Mouse (Mus musculus): ENCODE measurements around the gene Boc.

Boc gene

GRCm38 (mm10) chr16:44558471-44559329 is at the start of gene Boc:
TSS of gene Boc (minus strand) at chr16:44558897.
- DNase-seq (ENCODE audit: low spot score in 2 of 2), result peak; percentile 6

GRCm38 (mm10) chr16:44606643-44607042 is 47.9 kb upstream of the Boc start:
- DNase-seq (ENCODE audit: low spot score in 2 of 2), result no peak

DNA sequence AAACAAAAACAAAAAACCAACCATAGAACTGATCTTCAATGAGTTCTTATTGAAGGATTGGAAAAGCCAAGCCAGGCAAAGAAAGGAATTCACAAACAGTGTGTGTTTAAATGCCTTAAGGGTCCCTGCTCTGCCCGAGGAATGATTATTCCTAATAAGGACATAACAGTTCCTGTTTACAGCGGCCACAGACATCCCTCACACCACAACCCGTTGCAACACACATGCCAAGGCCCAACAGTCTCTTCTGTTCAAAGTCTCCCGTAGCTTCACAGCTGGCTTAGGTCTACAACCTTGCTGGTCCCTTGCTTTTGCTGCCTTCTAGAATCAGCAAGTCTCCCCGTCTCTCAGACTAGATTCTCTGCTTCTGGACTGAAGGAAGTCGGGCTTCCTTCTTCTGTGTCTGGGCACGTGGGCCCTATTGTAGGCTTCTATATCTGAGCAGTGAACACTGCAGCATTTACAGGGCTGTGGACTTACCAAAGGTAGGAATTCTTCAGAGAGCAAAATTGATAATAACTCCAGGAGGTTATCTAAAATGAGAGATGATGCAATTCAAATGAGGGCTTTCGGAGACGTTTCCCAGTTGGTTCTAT is 45.4 kb upstream of the Boc start:
- DNase-seq (ENCODE audit: low spot score in 2 of 2), result no peak

DNA sequence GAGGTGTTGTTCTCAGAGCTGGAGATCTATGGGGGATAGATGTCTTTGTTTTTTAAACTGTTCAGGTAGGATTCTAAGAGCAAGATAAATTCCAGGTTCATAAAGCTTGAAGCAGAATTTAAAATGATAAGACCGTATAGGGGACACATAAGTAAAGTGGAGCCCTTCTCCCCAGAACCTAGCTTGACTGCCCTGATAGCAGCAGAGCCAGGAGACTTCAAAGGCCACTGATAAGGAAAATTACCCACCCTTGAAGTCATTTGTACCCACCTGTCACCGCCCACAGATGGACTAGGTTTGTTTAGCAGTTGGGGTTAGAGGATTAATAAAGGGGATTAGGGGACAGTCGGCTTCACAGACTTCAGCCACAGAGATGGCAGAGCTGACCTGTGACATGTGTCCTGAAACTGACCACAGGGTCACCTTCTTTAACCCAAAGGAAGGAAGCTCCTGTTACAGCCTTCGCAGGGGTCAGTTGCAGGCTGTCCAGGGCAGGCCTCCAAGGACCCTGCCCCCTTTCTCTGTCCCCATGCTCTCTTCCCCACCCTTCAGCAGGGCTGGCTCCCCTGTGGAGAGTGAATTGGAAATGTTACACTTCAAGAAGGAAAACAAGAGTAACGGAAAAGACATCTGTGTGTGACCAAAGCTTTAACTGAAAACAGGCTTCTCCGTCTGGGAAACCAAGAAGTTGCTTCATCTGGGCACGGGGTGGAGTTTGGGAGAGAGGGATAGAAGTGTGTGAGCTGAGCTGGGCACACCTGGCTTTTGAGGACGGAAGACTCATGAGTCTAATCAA is 43.5 kb upstream of the Boc start:
- DNase-seq (ENCODE audit: low spot score in 2 of 2), result no peak

- DNase-seq (ENCODE audit: low spot score in 2 of 2), result no peak
Observed at GRCm38 (mm10) chr16:44601182-44601581, 42.5 kb upstream of the Boc start.

DNA sequence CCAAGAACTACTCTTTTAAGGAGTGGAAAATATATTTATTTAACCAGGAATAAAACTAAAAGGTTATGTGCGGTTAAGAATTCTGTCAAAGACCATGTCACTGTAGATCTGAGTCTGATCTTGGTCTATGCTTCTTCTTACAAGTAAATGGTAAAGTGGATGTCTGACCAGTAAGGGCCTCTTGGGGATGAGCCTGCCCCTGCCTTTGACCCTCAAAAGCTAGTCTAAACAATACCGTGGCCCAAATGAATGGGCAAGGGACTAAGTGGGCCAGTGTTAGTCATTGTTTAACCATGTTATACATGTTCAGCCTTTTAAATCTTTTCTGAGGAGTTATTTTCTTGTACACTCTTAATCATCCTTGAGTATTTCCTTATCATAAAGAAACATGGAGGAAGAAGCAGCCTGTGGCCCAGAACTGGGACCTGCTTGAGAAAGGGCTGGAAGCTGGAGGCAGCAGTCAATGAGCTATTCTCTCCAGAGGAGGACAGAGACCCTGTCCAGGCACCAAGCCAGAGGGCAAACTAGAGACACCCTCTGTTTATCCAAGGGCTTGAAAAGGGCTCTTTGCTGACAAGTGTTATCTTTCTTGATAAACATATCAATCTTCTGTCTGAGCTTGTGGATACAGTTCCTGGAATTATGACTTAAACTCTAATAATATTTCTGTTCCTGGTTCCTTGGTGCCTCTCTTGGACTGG is 38.6 kb upstream of the Boc start:
- DNase-seq (ENCODE audit: low spot score in 2 of 2), result no peak

- no peak for DNase-seq (ENCODE audit: low spot score in 2 of 2)
Observed at GRCm38 (mm10) chr16:44589506-44589905, 30.8 kb upstream of the Boc start.

- no peak for DNase-seq (ENCODE audit: low spot score in 2 of 2)
Observed at GRCm38 (mm10) chr16:44579421-44580024, 20.8 kb upstream of the Boc start.

GRCm38 (mm10) chr16:44578551-44578950 is 19.9 kb upstream of the Boc start:
- no peak for DNase-seq (ENCODE audit: low spot score in 2 of 2)

DNA sequence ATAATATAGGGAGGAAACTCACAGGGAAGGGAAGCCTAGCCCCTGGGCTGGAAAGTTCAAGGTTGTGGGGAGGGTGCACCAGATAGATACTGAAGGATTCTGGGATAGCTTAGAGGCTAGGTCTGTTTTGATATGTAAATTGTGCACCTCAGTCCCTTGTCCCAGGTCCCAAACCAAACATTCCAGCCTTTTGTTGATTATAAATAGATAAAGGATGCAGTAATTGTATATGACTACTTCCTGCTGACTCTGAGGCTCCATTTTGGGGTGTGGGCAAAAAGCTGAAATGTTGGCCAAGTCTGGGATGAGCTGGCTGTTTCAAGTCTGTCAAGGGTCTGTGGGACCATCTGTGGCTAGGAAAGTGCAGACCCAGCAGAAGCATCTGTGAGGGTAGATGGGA is 9.4 kb upstream of the Boc start:
- DNase-seq (ENCODE audit: low spot score in 2 of 2), result no peak

GRCm38 (mm10) chr16:44565328-44566210 is 6.9 kb upstream of the Boc start:
- no peak for DNase-seq (ENCODE audit: low spot score in 2 of 2)

DNA sequence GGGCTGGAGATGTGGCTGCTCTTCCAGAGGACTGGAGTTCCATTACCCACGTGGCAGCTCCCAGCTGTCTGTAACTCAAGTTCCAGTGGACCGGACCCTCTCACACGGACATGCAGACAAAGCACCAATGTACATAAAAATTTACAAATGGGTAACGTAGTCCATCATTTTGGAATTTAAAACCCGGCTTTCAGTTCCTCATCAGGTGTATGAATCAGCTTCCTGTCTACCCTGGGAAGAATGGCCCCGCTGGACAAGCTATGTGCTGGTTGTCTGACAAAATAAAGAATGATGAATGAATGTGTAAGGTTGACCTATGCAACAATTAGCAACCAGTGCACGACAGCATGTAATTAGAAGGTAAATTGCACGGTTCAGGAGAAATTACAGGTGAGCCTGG is 5.7 kb upstream of the Boc start:
- no peak for DNase-seq (ENCODE audit: low spot score in 2 of 2)

GRCm38 (mm10) chr16:44562061-44562460 is 3.4 kb upstream of the Boc start:
- DNase-seq (ENCODE audit: low spot score in 2 of 2), result no peak

DNA sequence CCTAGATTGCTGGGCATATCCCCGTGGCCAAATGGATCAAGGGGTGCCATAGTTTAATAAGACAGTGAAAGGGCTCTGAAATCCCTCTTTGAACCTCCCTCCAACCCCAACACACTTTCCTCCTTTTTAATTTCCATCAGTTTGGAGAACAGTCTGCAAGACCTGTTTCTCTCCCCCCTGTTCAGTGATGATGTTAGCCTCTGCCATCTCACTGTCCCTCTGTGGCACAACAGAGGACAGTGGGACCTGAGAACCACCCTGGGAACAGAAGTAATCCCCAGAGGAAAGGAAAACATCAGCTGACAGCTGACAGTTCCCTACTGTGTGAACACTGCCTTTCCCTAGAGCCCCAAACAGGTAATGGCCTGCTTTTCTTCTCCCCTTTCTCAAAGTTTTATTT is 1.5 kb upstream of the Boc start:
- no peak for DNase-seq (ENCODE audit: low spot score in 2 of 2)

GRCm38 (mm10) chr16:44559330-44559695 is 616 bp upstream of the Boc start:
- DNase-seq (ENCODE audit: low spot score in 2 of 2), result no peak

DNA sequence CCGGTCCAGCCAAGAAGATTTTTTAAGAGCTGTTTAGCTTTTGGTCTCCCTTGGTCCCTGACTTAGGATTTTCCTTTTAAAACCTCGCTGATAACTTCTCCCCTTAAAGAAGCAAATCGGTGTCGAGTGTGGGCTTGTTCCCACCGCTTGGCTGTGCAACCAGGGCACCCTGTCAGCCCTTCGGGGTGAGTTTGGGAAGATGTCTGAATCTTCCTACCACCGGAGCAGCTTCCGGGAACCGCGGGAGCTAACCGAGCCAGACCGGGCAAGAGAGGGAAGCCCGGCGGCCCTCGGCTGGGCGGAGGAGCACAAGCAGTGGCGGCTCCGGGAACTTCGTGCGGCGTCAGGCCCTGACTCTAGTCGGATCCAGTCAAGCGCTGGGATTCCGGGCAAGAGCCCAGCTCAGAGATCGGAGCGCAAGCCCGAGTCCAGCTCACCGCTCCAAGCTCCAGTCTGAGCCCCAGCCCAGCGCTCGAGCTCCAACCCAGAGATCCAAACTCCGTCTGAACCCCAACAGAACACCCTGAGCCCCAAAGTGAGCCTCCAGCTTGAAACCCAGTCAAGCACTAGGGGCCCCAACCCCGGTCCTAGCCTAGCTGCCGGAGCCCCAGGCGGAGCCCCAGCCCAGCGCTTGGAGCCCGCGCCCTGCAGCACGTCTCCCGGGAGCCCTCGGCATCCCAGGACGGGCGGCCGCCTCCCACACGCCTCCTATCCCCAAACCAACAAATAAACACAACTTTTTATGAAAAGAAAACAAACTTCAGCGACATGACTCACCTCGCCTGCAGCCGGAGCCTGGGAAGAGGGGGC is 831 bp downstream of the Boc start:
- DNase-seq (ENCODE audit: low spot score in 2 of 2), result no peak

DNA sequence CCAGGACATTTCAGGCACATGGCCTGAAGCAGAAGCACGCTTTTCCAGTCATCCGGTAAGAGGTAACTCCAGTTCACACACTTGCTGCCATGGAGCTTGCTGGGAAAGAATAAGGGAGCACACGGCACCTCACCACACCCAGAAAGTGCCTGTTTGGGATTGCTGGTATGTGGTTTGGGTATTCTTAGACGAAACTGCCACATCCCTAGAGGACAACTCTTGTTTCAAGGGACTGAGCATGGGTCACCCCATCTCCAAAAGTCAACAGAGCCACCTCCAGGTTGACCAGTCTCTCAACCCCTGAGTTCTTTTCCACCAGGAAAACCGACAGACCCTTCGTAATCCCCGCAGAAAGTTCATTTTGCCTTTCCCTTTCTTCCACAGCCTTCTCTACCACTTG is 1.6 kb downstream of the Boc start:
- no peak for DNase-seq (ENCODE audit: low spot score in 2 of 2)

GRCm38 (mm10) chr16:44555791-44556709 is 2.6 kb downstream of the Boc start:
- DNase-seq (ENCODE audit: low spot score in 2 of 2), result no peak

DNA sequence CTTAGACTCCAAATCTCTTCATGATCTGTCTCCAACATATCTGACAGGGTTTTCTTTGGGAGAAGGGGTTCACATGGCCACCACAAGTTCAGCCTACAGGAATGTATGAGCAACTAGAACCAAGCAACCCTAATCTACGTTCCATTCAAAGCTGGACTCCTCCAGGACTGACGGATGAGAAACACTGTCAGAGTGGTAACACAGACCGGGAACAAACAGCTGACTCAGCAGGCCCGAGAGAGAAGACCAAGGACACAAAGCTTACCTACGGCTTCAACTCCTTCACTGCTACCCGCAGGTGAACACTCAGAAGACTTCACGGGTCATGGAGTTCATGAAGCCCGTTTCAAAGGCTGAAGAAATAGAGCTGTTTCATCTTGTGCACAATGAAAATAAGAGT is 4.8 kb downstream of the Boc start:
- no peak for DNase-seq (ENCODE audit: low spot score in 2 of 2)
